Mouse (Mus musculus): ENCODE measurements at regions not wholly inside any gene's neighbourhood (a gene's known extent, or its start where the extent isn't known, plus 50 kb on each side); places are given as distances from the start of the nearest gene placed in this dataset.

DNA sequence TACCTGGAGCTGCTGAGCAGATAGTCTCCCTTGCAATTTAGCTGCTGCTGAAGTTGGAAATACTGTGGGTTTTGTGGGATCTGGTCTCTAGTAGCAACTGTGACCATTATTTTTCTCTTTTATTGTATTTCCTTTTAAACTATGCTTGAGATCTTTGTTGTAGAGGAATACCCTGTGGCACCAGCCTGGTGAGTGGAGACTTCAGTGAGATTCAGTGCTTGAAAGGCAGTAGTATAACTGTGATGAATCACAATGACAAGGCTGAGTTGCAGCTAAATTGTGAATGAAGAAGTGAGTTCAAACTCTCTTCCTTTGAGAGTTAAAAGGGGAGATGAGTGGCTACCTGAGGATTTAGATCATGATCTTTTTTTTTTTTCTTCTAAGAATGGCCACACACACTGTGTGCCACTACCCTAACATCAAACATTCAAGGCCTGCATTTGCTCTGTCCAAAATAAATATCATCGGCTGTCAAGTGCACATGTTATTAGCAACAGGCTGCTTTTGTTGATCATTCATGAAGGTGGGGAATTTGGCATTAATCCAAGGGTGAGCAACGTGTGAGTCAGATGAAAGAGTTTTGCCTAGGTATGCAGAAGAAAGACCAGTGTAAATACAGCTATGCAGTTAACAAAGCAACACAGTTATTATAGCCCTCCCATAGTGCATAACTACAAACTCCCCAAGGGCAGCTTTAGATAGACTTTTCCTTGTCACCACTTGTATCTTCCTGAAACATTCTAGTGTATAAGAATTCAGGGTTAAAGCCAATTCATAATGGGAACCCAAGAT is 1395.2 kb upstream of the Zeb2 start:
- TF ChIP-seq POLR2A (IDR thresholded peaks at IDR 0.05; ENCODE audit: low read depth, low read length), result no peak
- TF ChIP-seq CTCF (IDR thresholded peaks at IDR 0.05; ENCODE audit: extremely low read depth, insufficient read depth, insufficient read length, insufficient replicate concordance), result no peak
